Mouse (Mus musculus): ENCODE measurements around the gene Abhd2. TPM values are rescaled to one million over a fixed set of nuclear protein-coding genes. Genes with fewer than 3 reads are reported as not detected.
A peak's percentile ranks its signal among the peaks of the same experiment; 100 is the strongest.

Abhd2 gene
- polyA plus RNA-seq, 1 experiment from 2014 or later = 4.2 TPM

GRCm38 (mm10) chr7:79238741-79239140, 34.3 kb upstream of the Abhd2 start:
- 61% methylated on average over 5 of the region's 5 CpGs for WGBS
- Histone ChIP-seq H3K4me1 (ENCODE audit: control insufficient read depth in 2 of 2, insufficient read depth in 2 of 2, low read length in 2 of 2) (peaks cover under 1 to 5% of the 10 kb centered on the region in 2 experiments; a peak in 3 of 4 replicates), H3K27me3 (ENCODE audit: control insufficient read depth, insufficient read depth, low read length) (no peaks in the 10 kb centered on the region), H3K27ac (replicated peaks in 1 of 2; ENCODE audit: control insufficient read depth in 1 of 2, insufficient read depth in 1 of 2, low read depth in 2 of 2, low read length in 2 of 2) (no peak overlapping the region), H3K9ac (ENCODE audit: low read length) (no peak overlapping the region), H3K4me3 (ENCODE audit: control insufficient read depth in 1 of 2, insufficient read depth in 1 of 2, low read depth in 1 of 2, low read length in 2 of 2) (no peak overlapping the region), H3K9me3 (ENCODE audit: control insufficient read depth, low read length) (no peaks in the 10 kb centered on the region), H3K36me3 (ENCODE audit: control insufficient read depth, insufficient read depth, low read length) (no peaks in the 10 kb centered on the region), H3K4me2 (ENCODE audit: low read length) (no peak overlapping the region)
- no peak for ATAC-seq (ENCODE audit: insufficient number of reproducible peaks, insufficient read depth, low FRiP score, low read depth)

- no peak overlapping the region for H3K4me2 ChIP-seq (ENCODE audit: low read length)
- H3K9me3 ChIP-seq (ENCODE audit: control insufficient read depth, low read length) = no peaks in the 10 kb centered on the region
- no peak overlapping the region for H3K27ac ChIP-seq (replicated peaks in 1 of 2; ENCODE audit: control insufficient read depth in 1 of 2, insufficient read depth in 1 of 2, low read depth in 2 of 2, low read length in 2 of 2)
- H3K27me3 ChIP-seq (ENCODE audit: control insufficient read depth, insufficient read depth, low read length) = no peaks in the 10 kb centered on the region
- no peak for ATAC-seq (ENCODE audit: insufficient number of reproducible peaks, insufficient read depth, low FRiP score, low read depth)
- WGBS = 60% methylated on average over 10 of the region's 10 CpGs
- H3K9ac ChIP-seq (ENCODE audit: low read length) = no peak overlapping the region
- peaks cover 2 to 9% of the 10 kb centered on the region in 2 experiments; a peak in 3 of 4 replicates for H3K4me1 ChIP-seq (ENCODE audit: control insufficient read depth in 2 of 2, insufficient read depth in 2 of 2, low read length in 2 of 2)
- H3K36me3 ChIP-seq (ENCODE audit: control insufficient read depth, insufficient read depth, low read length) = no peaks in the 10 kb centered on the region
- no peak overlapping the region for H3K4me3 ChIP-seq (ENCODE audit: control insufficient read depth in 1 of 2, insufficient read depth in 1 of 2, low read depth in 1 of 2, low read length in 2 of 2)
These were observed 30.9 kb upstream of the Abhd2 start for GRCm38 (mm10) chr7:79241931-79242625.

GRCm38 (mm10) chr7:79243236-79243635, 29.8 kb upstream of the Abhd2 start:
- ATAC-seq (ENCODE audit: insufficient number of reproducible peaks, insufficient read depth, low FRiP score, low read depth) = no peak
- Histone ChIP-seq H3K36me3 (ENCODE audit: control insufficient read depth, insufficient read depth, low read length) (no peaks in the 10 kb centered on the region), H3K27ac (replicated peaks in 1 of 2; ENCODE audit: control insufficient read depth in 1 of 2, insufficient read depth in 1 of 2, low read depth in 2 of 2, low read length in 2 of 2) (no peak overlapping the region), H3K27me3 (ENCODE audit: control insufficient read depth, insufficient read depth, low read length) (no peaks in the 10 kb centered on the region), H3K4me3 (ENCODE audit: control insufficient read depth in 1 of 2, insufficient read depth in 1 of 2, low read depth in 1 of 2, low read length in 2 of 2) (no peak overlapping the region), H3K4me1 (ENCODE audit: control insufficient read depth in 2 of 2, insufficient read depth in 2 of 2, low read length in 2 of 2) (peaks cover 5 to 17% of the 10 kb centered on the region in 2 experiments; a peak in 3 of 4 replicates), H3K9me3 (ENCODE audit: control insufficient read depth, low read length) (no peaks in the 10 kb centered on the region), H3K9ac (ENCODE audit: low read length) (no peak overlapping the region), H3K4me2 (ENCODE audit: low read length) (no peak overlapping the region)
- 42% methylated on average over 4 of the region's 4 CpGs for WGBS

GRCm38 (mm10) chr7:79246039-79246670, 26.8 kb upstream of the Abhd2 start:
- H3K27ac ChIP-seq (replicated peaks in 1 of 2; ENCODE audit: control insufficient read depth in 1 of 2, insufficient read depth in 1 of 2, low read depth in 2 of 2, low read length in 2 of 2) = no peak overlapping the region
- no peaks in the 10 kb centered on the region for H3K9me3 ChIP-seq (ENCODE audit: control insufficient read depth, low read length)
- H3K36me3 ChIP-seq (ENCODE audit: control insufficient read depth, insufficient read depth, low read length) = no peaks in the 10 kb centered on the region
- 0 out of 2 replicates have a peak, but pooled peaks have one; percentile 34 for ATAC-seq (ENCODE audit: insufficient number of reproducible peaks, insufficient read depth, low FRiP score, low read depth)
- peaks cover 5 to 16% of the 10 kb centered on the region in 2 experiments; a peak in 3 of 4 replicates for H3K4me1 ChIP-seq (ENCODE audit: control insufficient read depth in 2 of 2, insufficient read depth in 2 of 2, low read length in 2 of 2)
- 0 out of 2 replicates have a peak overlapping the region, but pooled peaks have one; percentile 13 for H3K9ac ChIP-seq (ENCODE audit: low read length)
- 13% methylated on average over 18 of the region's 18 CpGs for WGBS
- peak overlapping the region; percentile 56 for H3K4me2 ChIP-seq (ENCODE audit: low read length)
- peak overlapping the region; percentile 8 to 12; a peak in 2 of 4 replicates for H3K4me3 ChIP-seq (ENCODE audit: control insufficient read depth in 1 of 2, insufficient read depth in 1 of 2, low read depth in 1 of 2, low read length in 2 of 2)
- no peaks in the 10 kb centered on the region; the same call in 1 of the 2 replicates for H3K27me3 ChIP-seq (ENCODE audit: control insufficient read depth, insufficient read depth, low read length)

- Histone ChIP-seq H3K36me3 (ENCODE audit: control insufficient read depth, insufficient read depth, low read length) (no peaks in the 10 kb centered on the region), H3K9ac (ENCODE audit: low read length) (no peak overlapping the region), H3K9me3 (ENCODE audit: control insufficient read depth, low read length) (no peaks in the 10 kb centered on the region), H3K4me1 (ENCODE audit: control insufficient read depth in 2 of 2, insufficient read depth in 2 of 2, low read length in 2 of 2) (peaks cover 5 to 16% of the 10 kb centered on the region in 2 experiments; a peak in 3 of 4 replicates), H3K4me2 (ENCODE audit: low read length) (no peak overlapping the region), H3K27me3 (ENCODE audit: control insufficient read depth, insufficient read depth, low read length) (no peaks in the 10 kb centered on the region; the same call in 1 of the 2 replicates), H3K4me3 (ENCODE audit: control insufficient read depth in 1 of 2, insufficient read depth in 1 of 2, low read depth in 1 of 2, low read length in 2 of 2) (no peak overlapping the region), H3K27ac (replicated peaks in 1 of 2; ENCODE audit: control insufficient read depth in 1 of 2, insufficient read depth in 1 of 2, low read depth in 2 of 2, low read length in 2 of 2) (no peak overlapping the region)
- WGBS = 45% methylated on average over 1 of the region's 1 CpGs
- no peak for ATAC-seq (ENCODE audit: insufficient number of reproducible peaks, insufficient read depth, low FRiP score, low read depth)
These were observed 25.6 kb upstream of the Abhd2 start for GRCm38 (mm10) chr7:79247408-79247807.

GRCm38 (mm10) chr7:79247881-79248389, 25.1 kb upstream of the Abhd2 start:
- Histone ChIP-seq H3K36me3 (ENCODE audit: control insufficient read depth, insufficient read depth, low read length) (no peaks in the 10 kb centered on the region), H3K27ac (replicated peaks in 1 of 2; ENCODE audit: control insufficient read depth in 1 of 2, insufficient read depth in 1 of 2, low read depth in 2 of 2, low read length in 2 of 2) (no peak overlapping the region), H3K4me1 (ENCODE audit: control insufficient read depth in 2 of 2, insufficient read depth in 2 of 2, low read length in 2 of 2) (peaks cover 5 to 15% of the 10 kb centered on the region in 2 experiments; a peak in 3 of 4 replicates), H3K9me3 (ENCODE audit: control insufficient read depth, low read length) (no peaks in the 10 kb centered on the region), H3K9ac (ENCODE audit: low read length) (no peak overlapping the region), H3K27me3 (ENCODE audit: control insufficient read depth, insufficient read depth, low read length) (no peaks in the 10 kb centered on the region; the same call in 1 of the 2 replicates), H3K4me3 (ENCODE audit: control insufficient read depth in 1 of 2, insufficient read depth in 1 of 2, low read depth in 1 of 2, low read length in 2 of 2) (no peak overlapping the region), H3K4me2 (ENCODE audit: low read length) (no peak overlapping the region)
- no peak for ATAC-seq (ENCODE audit: insufficient number of reproducible peaks, insufficient read depth, low FRiP score, low read depth)
- 42% methylated on average over 7 of the region's 7 CpGs for WGBS

GRCm38 (mm10) chr7:79249581-79249980, 23.4 kb upstream of the Abhd2 start:
- no peak for ATAC-seq (ENCODE audit: insufficient number of reproducible peaks, insufficient read depth, low FRiP score, low read depth)
- Histone ChIP-seq H3K36me3 (ENCODE audit: control insufficient read depth, insufficient read depth, low read length) (no peaks in the 10 kb centered on the region), H3K9me3 (ENCODE audit: control insufficient read depth, low read length) (no peaks in the 10 kb centered on the region), H3K4me1 (ENCODE audit: control insufficient read depth in 2 of 2, insufficient read depth in 2 of 2, low read length in 2 of 2) (peaks cover 3 to 8% of the 10 kb centered on the region in 2 experiments; a peak in 1 of 4 replicates), H3K9ac (ENCODE audit: low read length) (no peak overlapping the region), H3K27me3 (ENCODE audit: control insufficient read depth, insufficient read depth, low read length) (no peaks in the 10 kb centered on the region; the same call in 1 of the 2 replicates), H3K27ac (replicated peaks in 1 of 2; ENCODE audit: control insufficient read depth in 1 of 2, insufficient read depth in 1 of 2, low read depth in 2 of 2, low read length in 2 of 2) (no peak overlapping the region), H3K4me3 (ENCODE audit: control insufficient read depth in 1 of 2, insufficient read depth in 1 of 2, low read depth in 1 of 2, low read length in 2 of 2) (no peak overlapping the region), H3K4me2 (ENCODE audit: low read length) (no peak overlapping the region)
- WGBS = 90% methylated on average over 2 of the region's 2 CpGs

Measured in heart, embryonic 14.5 days (tissue).